Mouse (Mus musculus): ENCODE measurements at regions not wholly inside any gene's neighbourhood (a gene's known extent, or its start where the extent isn't known, plus 50 kb on each side); places are given as distances from the start of the nearest gene placed in this dataset.
"Not testable (repeated sequence)": the region's sequence is repeated elsewhere in the genome, so short reads cannot be mapped to it uniquely, and the experiment has no call there.

DNA sequence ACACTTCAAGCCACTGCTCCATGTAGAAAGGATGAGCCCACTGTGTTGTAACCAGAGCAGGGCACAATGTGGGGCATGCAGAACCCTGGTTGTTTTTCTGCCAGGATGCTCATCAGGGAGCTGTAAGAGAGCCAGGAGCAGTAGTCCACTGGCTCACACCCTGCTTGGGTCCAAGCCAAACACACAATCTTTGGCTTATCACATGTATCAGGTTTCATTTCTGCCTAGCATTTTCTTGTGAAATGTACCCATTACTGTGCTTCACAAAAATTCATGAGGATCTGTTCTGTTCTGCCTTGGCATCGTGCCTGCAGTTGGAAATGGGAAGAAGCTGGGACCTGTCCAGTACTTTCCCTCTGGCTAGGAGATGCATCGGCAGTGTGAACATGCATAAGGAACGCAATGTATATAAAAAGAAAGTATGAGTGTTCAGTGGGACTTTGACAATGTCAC lies 491.6 kb upstream of the Igfbp3 start:
- peak; percentile 21 to 30 for DNase-seq

DNA sequence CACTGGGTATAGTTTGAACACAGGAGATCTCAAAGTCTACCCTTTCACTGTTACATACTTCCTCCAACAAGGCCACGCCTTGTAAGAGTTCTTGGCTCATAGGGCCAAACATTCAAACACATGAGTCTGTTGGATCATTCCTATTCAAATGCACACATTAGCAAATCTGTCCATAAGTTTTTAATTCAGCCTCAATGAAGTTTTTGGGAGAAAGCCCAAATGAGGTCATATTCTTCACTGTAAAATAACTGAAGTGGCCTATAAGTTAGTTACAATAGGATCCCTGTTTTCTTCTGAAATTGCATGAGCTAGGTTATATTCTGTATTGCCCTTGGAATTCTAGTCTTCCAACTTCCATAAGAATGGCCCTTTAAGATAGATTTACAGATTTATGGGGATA lies 483.9 kb upstream of the Igfbp3 start:
- DNase-seq, result no peak

GRCm38 (mm10) chr11:7689701-7690100 lies 476.0 kb upstream of the Igfbp3 start:
- not testable (repeated sequence) for DNase-seq

DNA sequence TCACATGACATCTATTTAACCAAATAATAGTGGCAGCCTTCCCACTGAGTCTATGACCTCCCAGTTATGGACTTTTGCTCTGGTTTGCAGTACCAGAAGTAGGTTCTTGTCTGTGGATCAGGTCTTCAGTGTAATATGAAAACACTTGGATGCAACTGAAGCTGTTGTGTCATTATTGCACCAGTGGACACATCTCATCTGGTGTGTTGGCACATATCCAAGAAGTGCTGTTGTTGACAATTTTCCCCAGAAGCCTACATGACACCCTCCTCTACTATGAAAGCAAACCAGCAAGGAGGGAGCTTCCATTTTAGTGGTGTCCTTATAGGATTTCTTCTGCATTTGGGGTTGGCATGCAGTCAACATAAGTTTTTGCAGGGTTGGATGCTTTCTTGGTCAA lies 459.1 kb upstream of the Igfbp3 start:
- peak; percentile 35 to 39 for DNase-seq

DNA sequence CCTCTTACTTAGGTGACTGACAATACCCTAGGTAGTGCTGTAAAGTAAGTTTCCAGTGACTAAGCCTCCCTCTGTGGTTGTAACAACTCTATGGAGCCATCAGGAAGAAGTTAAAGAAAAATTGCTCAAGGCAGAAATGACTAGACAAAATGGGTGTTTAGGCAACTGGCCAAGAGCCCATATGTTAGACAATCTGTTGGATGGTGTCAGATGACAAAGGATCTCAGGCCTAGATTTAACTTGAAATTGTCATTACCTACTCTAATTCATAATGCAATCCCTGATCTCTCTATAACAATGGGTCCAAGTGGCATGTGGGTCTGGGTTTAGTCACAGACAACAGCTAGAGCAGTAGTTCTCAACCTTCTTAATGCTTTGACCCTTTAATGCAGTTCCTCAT lies 416.9 kb upstream of the Igfbp3 start:
- no peak for DNase-seq

- DNase-seq, result peak; percentile 38 to 60
Measured at GRCm38 (mm10) chr11:7625256-7625655, 411.5 kb upstream of the Igfbp3 start.

DNA sequence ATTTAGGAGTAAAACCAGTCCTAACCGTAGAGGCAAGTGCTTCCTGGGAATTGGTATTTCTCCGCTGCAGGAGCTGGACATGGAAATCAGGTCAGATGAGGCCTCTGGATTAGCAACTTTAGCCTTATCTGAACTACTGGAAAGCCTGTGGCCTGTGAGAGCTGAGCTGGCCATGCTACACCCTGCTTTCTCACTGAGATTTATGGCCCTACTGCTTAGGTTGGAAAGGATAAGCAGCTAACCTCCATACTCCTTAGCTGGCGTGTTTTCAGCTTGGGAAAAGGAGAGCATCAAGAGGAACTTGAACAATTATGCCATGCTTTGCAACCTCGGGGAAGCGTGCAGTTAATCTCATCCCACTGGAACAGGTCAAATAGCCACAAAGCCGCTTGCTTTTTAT lies 406.6 kb upstream of the Igfbp3 start:
- no peak for DNase-seq

DNA sequence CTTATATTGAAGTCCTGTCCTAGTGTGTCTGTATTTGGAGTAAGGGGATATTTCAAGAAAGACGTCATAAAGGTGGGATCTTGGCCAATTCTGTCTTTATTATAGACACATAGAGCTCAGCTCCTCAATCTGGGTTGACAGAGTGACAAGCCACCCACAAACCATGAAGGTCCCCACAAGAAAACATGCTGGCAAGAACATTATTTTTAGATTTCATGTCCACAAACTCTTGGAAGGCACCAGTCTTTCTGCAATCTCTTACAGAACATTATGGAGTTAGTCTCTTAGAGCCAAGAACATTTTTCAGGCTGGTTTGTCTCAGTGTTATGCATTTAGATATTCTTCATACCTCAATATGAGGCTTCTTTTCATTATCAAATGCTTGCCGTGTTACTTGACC lies 397.0 kb upstream of the Igfbp3 start:
- no peak for DNase-seq

- DNase-seq, result peak; percentile 13 to 18
Measured at GRCm38 (mm10) chr11:7609921-7610320, 396.2 kb upstream of the Igfbp3 start.

DNA sequence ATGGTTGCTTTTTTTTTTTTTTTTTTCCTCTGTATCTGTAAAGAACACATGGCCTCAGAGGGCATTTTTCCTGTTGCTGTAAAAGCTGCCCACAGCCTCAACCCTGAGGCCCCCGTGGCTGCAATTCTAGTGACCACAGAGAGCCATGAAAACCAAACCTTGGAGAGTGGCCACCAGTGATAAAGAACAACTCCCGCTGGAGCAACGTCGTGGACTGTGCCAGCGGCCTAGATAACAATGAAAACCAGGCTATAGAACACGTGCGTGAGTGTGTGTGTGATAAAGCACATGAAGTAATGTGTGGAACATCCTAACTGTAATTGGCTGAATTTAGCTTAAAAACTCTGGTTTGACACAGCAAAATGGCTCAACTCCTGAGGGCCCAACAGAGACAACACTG lies 392.9 kb upstream of the Igfbp3 start:
- no peak for DNase-seq

GRCm38 (mm10) chr11:7592010-7592409 lies 378.3 kb upstream of the Igfbp3 start:
- no peak for DNase-seq

DNA sequence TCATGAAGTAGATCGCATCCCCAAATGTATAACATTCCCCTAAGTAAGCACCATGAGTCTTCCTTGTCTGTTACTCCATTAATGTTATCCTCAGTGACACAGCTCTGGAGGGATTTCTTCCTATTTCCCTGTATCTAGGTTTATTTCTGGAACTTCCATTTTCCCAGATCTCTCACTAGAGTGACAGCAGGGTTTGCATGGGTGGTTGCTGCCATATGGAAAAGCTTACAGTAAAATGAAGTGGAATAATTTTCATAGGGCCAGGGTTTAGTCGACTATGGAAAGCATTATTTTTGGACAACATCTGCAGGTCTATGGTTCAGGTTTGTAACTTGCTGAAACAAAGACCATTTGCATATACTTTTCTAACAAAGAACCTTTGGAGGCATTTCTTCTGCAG lies 369.6 kb upstream of the Igfbp3 start:
- DNase-seq, result no peak

DNA sequence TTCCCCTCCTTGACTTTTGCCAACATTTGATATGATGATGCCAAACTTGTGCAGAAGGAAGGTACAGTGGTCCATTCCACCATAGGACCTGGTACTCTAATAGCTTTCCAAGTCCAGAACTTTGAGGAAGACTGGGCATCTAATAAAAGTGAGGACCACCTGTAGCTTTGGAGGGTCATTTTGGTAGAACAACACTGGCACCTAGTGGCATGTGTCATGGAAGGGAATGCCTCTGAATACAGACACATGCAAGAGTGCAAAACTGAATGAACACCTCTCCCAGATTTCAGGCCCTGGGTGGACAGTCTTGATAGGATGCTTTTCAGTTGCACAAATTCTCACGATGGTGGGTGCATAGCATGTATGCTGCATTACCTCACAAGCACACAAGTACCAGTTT lies 354.8 kb upstream of the Igfbp3 start:
- DNase-seq, result peak; percentile 23 to 53

GRCm38 (mm10) chr11:7562029-7562428 lies 348.3 kb upstream of the Igfbp3 start:
- DNase-seq, result peak in 1 of 2 experiments; percentile 7

DNA sequence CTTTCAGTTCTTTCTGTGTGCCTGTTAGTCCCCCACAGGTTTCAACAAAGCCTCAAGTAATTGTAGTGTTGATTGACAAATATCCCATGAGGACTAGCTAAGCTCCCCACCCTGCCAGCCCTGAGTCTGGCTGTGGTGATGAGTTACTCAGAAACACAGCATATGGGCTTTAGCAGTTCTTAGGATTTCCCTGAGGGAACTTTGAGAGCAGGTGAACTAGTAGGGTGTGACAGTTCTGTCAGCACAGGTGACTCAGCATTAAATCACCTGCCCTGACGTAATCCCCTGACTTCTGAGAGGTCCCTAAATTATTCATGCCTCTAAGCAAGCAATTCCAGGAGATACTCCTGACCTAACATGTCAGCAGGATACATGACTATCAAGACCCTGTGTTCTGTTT lies 347.7 kb upstream of the Igfbp3 start:
- no peak for DNase-seq

DNA sequence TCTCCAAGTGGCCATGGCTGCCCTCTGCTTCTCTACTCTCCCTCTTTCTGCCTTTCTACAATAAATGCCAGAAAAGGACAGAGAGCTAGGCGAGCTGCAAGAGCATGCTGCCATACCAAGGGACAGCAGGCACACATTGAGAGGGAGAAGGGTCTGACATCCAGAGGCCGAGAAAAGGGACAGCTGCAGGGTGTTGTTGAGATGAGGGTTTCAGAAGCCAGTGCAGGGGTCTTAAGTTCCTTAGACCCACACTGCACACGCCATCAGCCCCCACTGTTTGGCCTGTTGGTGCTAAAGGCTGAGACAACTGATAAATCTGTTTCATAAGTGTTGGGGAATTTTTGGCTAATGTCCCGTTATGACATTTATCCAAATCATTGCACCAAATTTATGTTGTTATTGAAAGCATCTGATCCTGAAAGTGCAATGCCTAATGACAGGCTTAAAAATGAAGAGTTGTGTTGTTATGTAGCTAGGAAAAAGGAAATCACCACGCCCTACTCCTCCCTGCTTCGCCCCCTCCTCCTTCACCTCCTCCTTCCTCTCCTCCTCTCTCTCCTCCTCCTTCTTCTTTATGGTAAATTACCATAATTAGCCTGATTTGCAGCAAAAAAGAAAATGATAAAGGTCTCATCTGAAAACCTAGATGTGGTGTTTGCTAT lies 342.0 kb upstream of the Igfbp3 start:
- DNase-seq, result peak; percentile 12 to 22

GRCm38 (mm10) chr11:7552154-7552553 lies 338.4 kb upstream of the Igfbp3 start:
- DNase-seq, result peak in 1 of 2 experiments; percentile 4

GRCm38 (mm10) chr11:7547796-7548195 lies 334.1 kb upstream of the Igfbp3 start:
- DNase-seq, result peak in 1 of 2 experiments; percentile 8

GRCm38 (mm10) chr11:7545621-7546020 lies 331.9 kb upstream of the Igfbp3 start:
- DNase-seq, result no peak

GRCm38 (mm10) chr11:7534590-7534989 lies 320.9 kb upstream of the Igfbp3 start:
- DNase-seq, result no peak

DNA sequence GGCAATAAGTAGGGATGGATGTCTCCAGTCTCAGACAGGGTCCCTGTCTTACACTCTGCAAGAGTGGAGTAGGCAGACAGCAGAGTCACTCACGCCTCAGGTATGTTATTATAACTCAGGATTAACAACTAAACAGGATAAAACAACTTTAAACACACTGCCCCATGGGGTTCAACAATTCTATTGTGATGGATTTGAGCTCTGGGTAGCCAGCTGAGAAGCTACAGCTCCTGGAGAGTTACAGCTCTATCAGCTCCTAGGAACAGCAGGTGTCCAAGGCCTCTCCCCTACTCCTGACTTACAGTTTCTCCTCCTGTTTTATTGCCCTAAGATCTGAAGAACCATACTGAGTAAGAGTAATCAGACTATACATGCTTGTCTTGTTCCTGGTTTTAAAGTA lies 319.6 kb upstream of the Igfbp3 start:
- no peak for DNase-seq

- no peak for DNase-seq
Measured at GRCm38 (mm10) chr11:7531847-7532246, 318.1 kb upstream of the Igfbp3 start.

DNA sequence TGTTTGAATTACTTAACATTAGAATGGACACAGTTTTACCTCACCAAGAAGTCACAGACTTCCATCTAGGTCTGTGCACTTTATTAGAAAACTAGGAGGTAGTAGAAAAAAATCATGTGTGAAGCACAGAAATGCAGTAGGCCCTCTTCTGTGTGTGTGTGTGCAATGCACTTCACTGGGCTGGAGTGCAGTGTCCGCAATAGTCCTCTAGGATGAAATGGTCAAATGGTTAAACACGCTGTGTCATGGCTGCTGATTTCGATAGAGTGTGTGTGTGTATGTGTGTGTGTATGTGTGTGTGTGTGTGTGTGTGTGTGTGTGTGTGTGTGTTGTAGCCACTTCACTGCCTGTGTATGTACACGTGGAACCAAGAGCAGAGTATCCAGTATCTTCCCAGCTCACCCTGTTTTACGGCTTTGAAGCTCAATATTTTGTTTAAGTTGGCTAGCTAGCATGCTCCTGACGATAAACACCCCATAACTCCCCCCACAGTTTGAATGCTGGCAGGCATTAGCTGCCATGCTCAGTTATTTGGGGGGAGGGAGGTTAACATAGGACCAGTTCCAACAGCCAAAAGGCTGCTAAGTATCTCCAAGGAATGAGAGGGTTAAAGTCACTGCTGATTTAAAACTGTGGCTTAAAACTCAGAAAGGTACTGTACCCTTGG lies 316.9 kb upstream of the Igfbp3 start:
- no peak for DNase-seq

GRCm38 (mm10) chr11:7519556-7519955 lies 305.8 kb upstream of the Igfbp3 start:
- DNase-seq, result no peak
